In the genomic region with DNA sequence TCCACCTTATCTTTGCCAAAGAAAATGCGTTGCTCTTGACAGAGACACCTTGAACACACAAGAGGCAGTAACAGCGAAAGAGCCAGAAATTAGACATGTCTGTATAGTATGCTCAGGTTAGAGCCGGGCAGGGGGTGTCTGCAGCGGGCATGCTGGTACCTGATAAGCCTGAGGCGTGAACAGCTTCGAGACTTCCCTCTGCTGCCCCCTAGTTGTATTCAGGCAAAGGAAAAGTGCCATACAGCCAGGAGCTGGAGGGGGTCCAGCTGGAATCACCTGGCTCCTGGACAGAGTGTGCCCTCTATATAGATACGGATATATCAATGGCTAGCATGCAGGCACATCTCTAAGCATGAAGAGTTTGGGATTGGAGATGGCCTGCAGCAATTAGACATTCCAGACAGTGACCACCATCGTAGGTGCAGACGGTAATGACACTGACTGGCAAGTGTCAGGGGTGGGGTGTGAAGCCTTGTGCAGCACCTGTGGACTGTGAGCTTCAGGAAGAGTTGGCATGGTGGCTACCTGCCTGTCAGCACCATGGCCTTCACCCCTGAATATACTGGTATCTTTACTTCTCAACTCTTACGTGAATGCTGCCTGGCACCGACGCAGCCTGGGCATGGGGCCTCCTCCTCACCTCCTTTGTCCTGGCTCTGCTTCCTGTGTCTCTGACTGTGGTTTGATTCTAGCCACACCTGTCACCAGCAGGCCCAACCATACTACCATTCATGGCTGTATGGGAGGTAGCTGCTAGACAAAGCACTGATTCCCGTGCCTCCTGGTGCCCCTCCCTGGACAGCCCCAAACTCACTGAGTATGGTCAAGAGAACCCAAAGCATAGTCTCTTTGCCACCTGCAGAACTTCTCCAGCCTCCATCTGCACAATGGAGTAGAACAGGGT, we compare ENCODE assay signal across 10 mouse cellular contexts. TPM values are rescaled to one million over a fixed set of nuclear protein-coding genes. Genes with fewer than 3 reads are reported as not detected.
DNase-seq lines count a peak whose midpoint lies in the region; ATAC-seq and TF ChIP-seq lines count a peak whose summit lies in the region.
"Had no signal": no experiment of that assay in that cellular context is flagged by ENCODE, and none has a peak within 500 bp of the region (broad histone marks: within the 10 kb centered on the region; RNA-seq: fewer than 3 reads in every experiment).

No protein-coding gene starts in this region.

- H3K36me3 ChIP-seq in thymus, adult 2 months (ENCODE audit: control insufficient read depth, insufficient read depth, low read length), result no peaks in the 10 kb centered on the region
- no peaks in the 10 kb centered on the region for H3K36me3 ChIP-seq in lung, postnatal 0 days (ENCODE audit: insufficient read depth, low read length)
- H3K36me3 ChIP-seq: heart, embryonic 15.5 days had no signal

- H3K9ac ChIP-seq in lung, postnatal 0 days (replicated peaks; ENCODE audit: low read depth), result no peak overlapping the region
- H3K9ac ChIP-seq: heart, embryonic 15.5 days had no signal

- DNase-seq in cerebellum, adult 11 months, result peak; percentile 46
- peak; percentile 46 for DNase-seq in thymus, adult 2 months
- no peak for DNase-seq in thymus, adult 18-20 months
- DNase-seq in heart, postnatal 10 days, result peak; percentile 68
- DNase-seq in lung, postnatal 0 days (ENCODE audit: low spot score), result peak; percentile 62
- DNase-seq in adipocyte (ENCODE audit: low spot score), result no peak
- no peak for DNase-seq in layer of hippocampus, postnatal 25 days (ENCODE audit: extremely low spot score in 1 of 2, low spot score in 1 of 2)

- H3K27ac ChIP-seq in thymus, adult 2 months (ENCODE audit: control insufficient read depth, insufficient read depth, low read length), result no peak overlapping the region
- no peak overlapping the region for H3K27ac ChIP-seq in lung, postnatal 0 days (ENCODE audit: low read length)
- H3K27ac ChIP-seq: heart, embryonic 15.5 days had no signal

- H3K4me2 ChIP-seq in lung, postnatal 0 days (replicated peaks; ENCODE audit: low read depth, low read length), result no peak overlapping the region
- H3K4me2 ChIP-seq: heart, embryonic 15.5 days had no signal

- H3K4me1 ChIP-seq in thymus, adult 2 months (replicated peaks; ENCODE audit: control insufficient read depth, insufficient read depth, low read length), result peaks cover 28% of the 10 kb centered on the region
- H3K4me1 ChIP-seq in lung, postnatal 0 days (ENCODE audit: insufficient read depth, low read depth, low read length), result peaks cover 15% of the 10 kb centered on the region

- no peak for TF ChIP-seq EP300 in lung, postnatal 0 days (IDR thresholded peaks at IDR 0.05)

- no peaks in the 10 kb centered on the region for H3K9me3 ChIP-seq in lung, postnatal 0 days (ENCODE audit: low read length)
- H3K9me3 ChIP-seq: heart, embryonic 15.5 days had no signal

- H3K4me3 ChIP-seq in thymus, adult 2 months (ENCODE audit: control insufficient read depth, insufficient read depth, low read length), result no peak overlapping the region
- no peak overlapping the region for H3K4me3 ChIP-seq in lung, postnatal 0 days (ENCODE audit: low read depth, low read length)
- H3K4me3 ChIP-seq: heart, embryonic 15.5 days had no signal

- intact Hi-C loops in heart, postnatal 10 days (cut with DNase I), result no loop called here

- no peaks in the 10 kb centered on the region for H3K27me3 ChIP-seq in thymus, adult 2 months (ENCODE audit: control insufficient read depth, insufficient read depth, low read length)
- H3K27me3 ChIP-seq in lung, postnatal 0 days (replicated peaks; ENCODE audit: insufficient read depth, low read length), result no peaks in the 10 kb centered on the region
- H3K27me3 ChIP-seq: heart, embryonic 15.5 days; Patski had no signal

- 55% methylated on average over 13 of the region's 13 CpGs for WGBS in thymus, adult 2 months
- WGBS in lung, postnatal 0 days, result 62% methylated on average over 13 of the region's 13 CpGs

- TF ChIP-seq CTCF in thymus, adult 2 months (IDR thresholded peaks at IDR 0.05; ENCODE audit: borderline replicate concordance, control insufficient read depth, extremely low read depth, insufficient read depth, low read length, poor library complexity), result no peak
- peak; percentile 68 for TF ChIP-seq CTCF in lung, postnatal 0 days (IDR thresholded peaks at IDR 0.05)

- no peak for ATAC-seq in cerebellum, adult (ENCODE audit: insufficient number of reproducible peaks, low FRiP score, low TSS enrichment)
- 0 out of 2 replicates have a peak, but pooled peaks have one; percentile 29 for ATAC-seq in lung, postnatal 0 days
- ATAC-seq: Patski had no signal

- no peak for TF ChIP-seq POLR2A in thymus, adult 2 months (IDR thresholded peaks at IDR 0.05; ENCODE audit: control insufficient read depth, extremely low read depth, insufficient read depth, low read length, poor library complexity)

RNA-seq across cellular contexts. Expression of gene Rxra, which starts 54.0 kb away (rescaled TPM):
- polyA plus RNA-seq in thymus, adult 2 months (2012; rRNA removed), result 35.9 and 40.3 TPM in 2 replicates
- total RNA-seq in heart, postnatal 10 days (2021), result 10 to 100 TPM; 38.6 to 42.5 TPM
- polyA plus RNA-seq in lung, postnatal 0 days (2015; fragmentation: Nextera tagmentation; extraction: Ambion mirVana), result 9.6 and 10.3 TPM in 2 replicates
- total RNA-seq in layer of hippocampus, postnatal 25 days (2021), result 10 to 100 TPM; 22.2 to 29.1 TPM

Comparison
In these comparisons a context has a peak if more than half of its experiments do, and no peak if none do; other contexts are left out.
1. DNase-seq: peak in cerebellum, adult 11 months (single experiment), thymus, adult 2 months (single experiment), heart, postnatal 10 days (2 of 2) and lung, postnatal 0 days (single experiment); none in thymus, adult 18-20 months (0 of 2), adipocyte (single experiment) and layer of hippocampus, postnatal 25 days (0 of 2).